Mouse (Mus musculus) neural tube, embryonic 14.5 days (tissue): ENCODE data around the gene Ethe1. TPM values are rescaled to one million over a fixed set of nuclear protein-coding genes. Genes with fewer than 3 reads are reported as not detected.
A peak's percentile ranks its signal among the peaks of the same experiment; 100 is the strongest.

Experiments
- ATAC-seq: fragments of 200-750 bp; cut with Nextera tagmentation; 2 replicates; pipeline ENCODE4 v1.8.0; 2017; ENCODE audit warnings: low read depth, mild to moderate bottlenecking, moderate TSS enrichment, moderate library complexity
- H3K27ac ChIP-seq: fragments of 300-500 bp; sonication (generic); 2 replicates; pipeline ENCODE4 v1.5.1; 2014; ENCODE audit warnings: low read depth, mild to moderate bottlenecking, control low read depth, low read length, moderate library complexity, mixed read lengths
- H3K27me3 ChIP-seq: fragments of 300-500 bp; sonication (generic); 2 replicates; pipeline ENCODE4 v1.6.1; 2014; ENCODE audit warnings: low read length; ENCODE audit not compliant: control insufficient read depth, insufficient read depth
- H3K36me3 ChIP-seq: fragments of 300-500 bp; sonication (generic); 2 replicates; pipeline ENCODE4 v1.6.1; 2014; ENCODE audit warnings: low read length, mixed read lengths; ENCODE audit not compliant: control insufficient read depth, insufficient read depth
- H3K4me1 ChIP-seq: fragments of 300-500 bp; sonication (generic); 2 replicates; pipeline ENCODE4 v1.6.1; 2014; ENCODE audit warnings: low read length; ENCODE audit not compliant: control insufficient read depth, insufficient read depth
- H3K4me2 ChIP-seq: fragments of 300-500 bp; sonication (generic); 2 replicates; pipeline ENCODE4 v1.6.1; 2014; ENCODE audit warnings: mild to moderate bottlenecking, low read depth, low read length, control low read depth
- H3K4me3 ChIP-seq: fragments of 300-500 bp; sonication (generic); 2 replicates; pipeline ENCODE4 v1.5.1; 2014; ENCODE audit warnings: low read depth, low read length, control low read depth, mixed read lengths
- H3K9ac ChIP-seq: fragments of 300-500 bp; sonication (generic); replicated peaks from 2 replicates; pipeline ENCODE4 v1.6.1; 2014; ENCODE audit warnings: low read depth, mild to moderate bottlenecking, control low read depth, low read length, mixed read lengths
- H3K9me3 ChIP-seq: fragments of 300-500 bp; sonication (generic); 2 replicates; pipeline ENCODE4 v1.6.1; 2016; ENCODE audit warnings: low read length; ENCODE audit not compliant: control insufficient read depth
- WGBS: fragments of 180-500 bp; shearing (Covaris S2); extraction: QIAGEN DNeasy Blood & Tissue Kit; methylation state at CpG from one replicate; pipeline ENCODE4 v1.1.7; 2014; 5-methylcytosine and 5-hydroxymethylcytosine counted together
- polyA plus RNA-seq: library from polyadenylated mRNA; unstranded; fragments of >200 nt; fragmentation: Nextera tagmentation; extraction: Ambion mirVana; gene quantifications from 2 replicates; pipeline ENCODE4 v1.2.1, GENCODE M21; 2014

Ethe1 gene
- 26.4 and 27.9 TPM in 2 replicates for polyA plus RNA-seq

DNA sequence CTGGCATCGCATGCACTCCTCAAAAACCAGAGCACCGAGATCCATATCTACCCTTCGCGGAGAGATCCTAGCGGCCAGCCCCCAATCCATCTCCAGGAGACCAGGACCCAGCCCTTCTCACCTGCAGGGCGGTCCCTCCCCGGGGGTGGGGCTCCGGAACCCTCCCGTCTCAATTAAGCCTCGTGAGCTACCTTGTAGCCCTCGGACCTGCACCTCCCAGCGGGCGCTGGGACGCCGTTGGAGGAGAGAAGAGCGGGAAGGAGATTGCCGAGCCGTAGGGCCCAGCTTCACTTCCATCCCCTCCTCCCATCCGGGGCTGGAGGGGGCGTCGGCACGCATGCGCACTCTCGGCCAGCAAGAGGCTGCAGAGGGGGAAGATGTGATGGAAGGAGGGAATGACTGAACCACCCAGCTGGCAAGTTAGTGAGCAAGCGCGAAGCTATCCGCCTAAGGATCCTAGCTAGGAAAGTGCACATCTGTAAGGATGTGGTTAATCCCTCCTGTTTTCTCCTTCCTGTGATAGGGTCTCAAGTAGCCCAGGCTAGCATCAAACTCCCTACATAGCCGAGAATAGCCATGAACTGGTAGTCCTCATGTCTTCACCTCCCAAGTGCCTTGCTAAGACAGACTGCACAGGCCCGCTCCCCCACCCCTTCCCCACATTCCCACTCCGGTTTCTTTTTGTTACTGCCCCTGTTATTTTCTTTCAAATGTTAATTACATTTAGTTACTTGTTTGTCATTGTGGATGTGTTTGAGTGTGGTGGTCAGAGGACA lies at the start of gene Ethe1, which contains the start of gene Zfp575:
Gene Ethe1 (plus strand): TSS at position 214 of the 776 bp plus-strand sequence.
Gene Zfp575 (minus strand): TSS at position 312 of the 776 bp plus-strand sequence.
- no peaks in the 10 kb centered on the region for H3K36me3 ChIP-seq
- no peak within 1 kb of the TSS for H3K27ac ChIP-seq
- H3K4me1 ChIP-seq: no peaks in the 10 kb centered on the region
- peak within 1 kb of the TSS; percentile 68 for H3K4me2 ChIP-seq
- peaks cover 17% of the 10 kb centered on the region for H3K27me3 ChIP-seq
- peak; percentile 67 for ATAC-seq
- 6% methylated on average over 30 of the region's 30 CpGs for WGBS
- H3K9ac ChIP-seq: peak within 1 kb of the TSS; percentile 71
- peak within 1 kb of the TSS; percentile 51 for H3K4me3 ChIP-seq
- no peaks in the 10 kb centered on the region for H3K9me3 ChIP-seq

- H3K4me1 ChIP-seq: peaks cover 15% of the 10 kb centered on the region
- no peak overlapping the region for H3K9ac ChIP-seq
- no peak for ATAC-seq
- no peak overlapping the region for H3K4me2 ChIP-seq
- no peaks in the 10 kb centered on the region for H3K27me3 ChIP-seq
- H3K27ac ChIP-seq: no peak overlapping the region
- peaks cover 16% of the 10 kb centered on the region for H3K36me3 ChIP-seq
- H3K9me3 ChIP-seq: no peaks in the 10 kb centered on the region
- 81% methylated on average over 5 of the region's 5 CpGs for WGBS
- H3K4me3 ChIP-seq: no peak overlapping the region
These were observed 49.8 kb upstream of the Ethe1 start for GRCm38 (mm10) chr7:24537591-24537990.

DNA sequence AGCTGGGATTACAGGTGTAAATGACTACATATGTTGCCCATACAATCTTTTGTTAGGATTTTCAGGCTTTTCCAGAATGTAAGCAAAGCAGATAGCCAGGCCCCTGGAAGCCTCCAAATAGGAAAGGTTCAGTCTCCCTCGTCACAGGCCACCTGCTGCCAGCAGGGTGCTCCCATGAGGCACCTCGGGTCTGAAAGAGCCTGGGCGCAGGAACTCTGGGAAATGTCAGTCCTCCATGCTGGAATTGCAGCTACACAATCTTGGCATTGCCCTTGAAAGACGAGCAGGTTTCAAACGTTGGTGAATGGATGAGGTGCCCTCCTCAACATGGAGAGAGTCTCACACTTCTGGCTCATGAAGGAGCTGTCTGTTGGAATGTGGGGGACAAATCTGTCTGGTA lies 49.2 kb upstream of the Ethe1 start:
- Histone ChIP-seq H3K9ac (no peak overlapping the region), H3K36me3 (peaks cover 16% of the 10 kb centered on the region), H3K4me3 (no peak overlapping the region), H3K27ac (no peak overlapping the region), H3K9me3 (no peaks in the 10 kb centered on the region), H3K27me3 (no peaks in the 10 kb centered on the region), H3K4me2 (no peak overlapping the region), H3K4me1 (peaks cover 13% of the 10 kb centered on the region)
- ATAC-seq: no peak
- 57% methylated on average over 5 of the region's 5 CpGs for WGBS

DNA sequence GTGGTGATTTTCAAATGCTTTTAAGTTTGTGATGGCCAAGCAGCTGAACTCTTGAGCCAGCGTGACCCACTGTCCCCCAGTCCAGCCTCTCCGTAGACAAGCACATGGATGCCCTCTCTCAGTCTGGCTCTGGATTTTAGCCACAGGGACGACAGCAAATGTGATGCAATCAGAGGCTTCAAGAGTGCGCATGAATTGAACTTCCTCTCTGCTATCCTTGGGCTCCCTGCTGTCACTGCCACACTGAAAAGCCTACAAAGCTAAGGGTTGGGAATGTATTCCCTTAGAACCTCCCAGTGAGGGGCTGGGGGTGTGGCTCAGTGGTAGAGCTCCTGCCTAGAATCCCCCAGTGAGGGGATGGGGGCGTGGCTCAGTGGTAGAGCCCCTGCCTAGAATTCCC lies 48.6 kb upstream of the Ethe1 start:
- Histone ChIP-seq H3K27ac (no peak overlapping the region), H3K4me3 (no peak overlapping the region), H3K4me1 (peaks cover 11% of the 10 kb centered on the region), H3K36me3 (peaks cover 10% of the 10 kb centered on the region), H3K27me3 (no peaks in the 10 kb centered on the region), H3K9me3 (no peaks in the 10 kb centered on the region), H3K9ac (no peak overlapping the region), H3K4me2 (no peak overlapping the region)
- WGBS: 79% methylated on average over 5 of the region's 5 CpGs
- no peak for ATAC-seq

- Histone ChIP-seq H3K4me3 (no peak overlapping the region), H3K9ac (no peak overlapping the region), H3K4me2 (no peak overlapping the region), H3K27ac (no peak overlapping the region), H3K36me3 (peaks cover 7% of the 10 kb centered on the region; the same call in 1 of the 2 replicates), H3K27me3 (no peaks in the 10 kb centered on the region), H3K9me3 (no peaks in the 10 kb centered on the region), H3K4me1 (peaks cover 4% of the 10 kb centered on the region; the same call in 1 of the 2 replicates)
- no peak for ATAC-seq
- 98% methylated on average over 4 of the region's 4 CpGs for WGBS
These were observed 47.7 kb upstream of the Ethe1 start for GRCm38 (mm10) chr7:24539686-24540085.

GRCm38 (mm10) chr7:24544506-24544905 lies 42.8 kb upstream of the Ethe1 start:
- no peaks in the 10 kb centered on the region for H3K36me3 ChIP-seq
- no peaks in the 10 kb centered on the region for H3K27me3 ChIP-seq
- no peak overlapping the region for H3K4me2 ChIP-seq
- no peak for ATAC-seq
- no peak overlapping the region for H3K27ac ChIP-seq
- peaks cover 8% of the 10 kb centered on the region; the same call in 1 of the 2 replicates for H3K4me1 ChIP-seq
- no peak overlapping the region for H3K9ac ChIP-seq
- no peak overlapping the region for H3K4me3 ChIP-seq
- no peaks in the 10 kb centered on the region for H3K9me3 ChIP-seq
- 90% methylated on average over 2 of the region's 2 CpGs for WGBS

DNA sequence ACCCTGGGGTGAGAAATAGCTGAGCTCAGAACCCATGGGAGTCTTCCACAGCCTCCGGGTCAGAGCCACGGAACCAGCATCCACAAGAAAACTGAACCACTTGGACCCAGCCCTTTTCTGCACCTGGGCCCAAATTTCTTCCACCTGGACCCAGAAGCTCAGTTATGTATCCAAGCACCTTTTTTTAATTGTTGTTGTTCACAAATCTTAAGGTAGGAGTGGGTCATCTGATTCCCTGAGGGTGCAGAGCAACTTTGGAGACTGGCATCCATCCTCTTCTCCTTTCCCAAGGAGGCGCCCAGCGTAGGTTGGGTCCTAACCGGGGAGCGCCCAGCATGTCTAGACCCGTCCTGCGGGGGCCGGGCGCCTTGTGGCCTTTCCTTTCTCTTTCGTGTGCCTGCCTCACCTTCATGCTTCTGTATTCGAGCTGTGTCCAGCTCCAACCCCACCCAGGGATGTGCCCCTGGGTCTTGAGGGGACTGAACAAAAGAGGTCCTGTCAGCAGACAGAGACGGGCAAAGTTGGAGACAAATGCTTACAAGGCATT lies 41.2 kb upstream of the Ethe1 start, which contains the start of the genes Pinlyp and Xrcc1:
Gene Pinlyp (minus strand): TSS at position 51 of the 547 bp plus-strand sequence.
Gene Xrcc1 (plus strand): TSS at position 222 of the 547 bp plus-strand sequence.
- Histone ChIP-seq H3K36me3 (no peaks in the 10 kb centered on the region), H3K4me3 (peak within 1 kb of the TSS; percentile 78), H3K9me3 (no peaks in the 10 kb centered on the region), H3K27me3 (no peaks in the 10 kb centered on the region), H3K27ac (peak within 1 kb of the TSS; percentile 62), H3K4me1 (peaks cover 8% of the 10 kb centered on the region; the same call in 1 of the 2 replicates), H3K9ac (peak within 1 kb of the TSS; percentile 79), H3K4me2 (peak within 1 kb of the TSS; percentile 61)
- peak; percentile 20 for ATAC-seq
- WGBS: 32% methylated on average over 13 of the region's 13 CpGs

- Histone ChIP-seq H3K4me2 (peak overlapping the region; percentile 61), H3K4me3 (peak overlapping the region; percentile 78), H3K9me3 (no peaks in the 10 kb centered on the region), H3K27ac (peak overlapping the region; percentile 62), H3K36me3 (no peaks in the 10 kb centered on the region), H3K9ac (peak overlapping the region; percentile 79), H3K27me3 (no peaks in the 10 kb centered on the region), H3K4me1 (peaks cover 8% of the 10 kb centered on the region; the same call in 1 of the 2 replicates)
- peak; percentile 97 for ATAC-seq
- under 1% methylated on average over 57 of the region's 57 CpGs for WGBS
These were observed 40.5 kb upstream of the Ethe1 start for GRCm38 (mm10) chr7:24546634-24547389.
